Mouse (Mus musculus) spleen, adult 2 months (tissue): ENCODE data around the gene Gli2. TPM values are rescaled to one million over a fixed set of nuclear protein-coding genes. Genes with fewer than 3 reads are reported as not detected.

ENCODE experiments used
- DNase-seq, 2 experiments: peaks; one replicate each; pipeline versions ENCODE4 v3.0.0 to v3.0.0-alpha.2; 2012 to 2021; ENCODE audit warnings: low spot score in 2 of 2, low read depth in 1 of 2
- H3K27ac ChIP-seq: fragments of 200-500 bp; 2 replicates; pipeline ENCODE4 v1.5.1; 2012; ENCODE audit warnings: low read length, inconsistent platforms; ENCODE audit not compliant: insufficient read depth
- H3K27me3 ChIP-seq: fragments of 200-500 bp; 2 replicates; pipeline ENCODE4 v1.6.1; 2012; ENCODE audit warnings: mild to moderate bottlenecking, moderate library complexity, low read length, inconsistent platforms; ENCODE audit not compliant: control insufficient read depth, insufficient read depth
- H3K36me3 ChIP-seq: fragments of 200-500 bp; 2 replicates; pipeline ENCODE4 v1.6.1; 2012; ENCODE audit warnings: mild to moderate bottlenecking, low read length, inconsistent platforms; ENCODE audit not compliant: control insufficient read depth, insufficient read depth
- H3K4me1 ChIP-seq: fragments of 200-500 bp; 2 replicates; pipeline ENCODE4 v1.6.1; 2011; ENCODE audit warnings: inconsistent platforms; ENCODE audit not compliant: control insufficient read depth, insufficient read depth, insufficient read length
- H3K4me3 ChIP-seq: fragments of 200-500 bp; 2 replicates; pipeline ENCODE4 v1.5.1; 2011; ENCODE audit warnings: mild to moderate bottlenecking, inconsistent platforms; ENCODE audit not compliant: insufficient read depth, insufficient read length; ENCODE audit errors: extremely low read depth
- CTCF ChIP-seq: fragments of 200-500 bp; IDR thresholded peaks from 2 replicates; pipeline ENCODE4 v1.5.1; 2011; ENCODE audit warnings: mild to moderate bottlenecking, inconsistent platforms; ENCODE audit not compliant: insufficient read depth, insufficient read length, insufficient replicate concordance; ENCODE audit errors: extremely low read depth
- POLR2A ChIP-seq: fragments of 200-500 bp; IDR thresholded peaks from 2 replicates; pipeline ENCODE4 v1.6.1; 2011; ENCODE audit warnings: low read depth, low read length, inconsistent platforms
- WGBS: fragments of 180-500 bp; shearing (Covaris S2); methylation state at CpG from one replicate; pipeline ENCODE4 v1.1.7; 2018; 5-methylcytosine and 5-hydroxymethylcytosine counted together
- polyA plus RNA-seq: library from polyadenylated mRNA; depleted of rRNA; stranded (reverse); fragments of >200 nt; gene quantifications from 2 replicates; pipeline ENCODE4 v1.2.3, GENCODE M21; 2012

Gli2 gene
- polyA plus RNA-seq, 1 experiment, result 1.2 TPM

DNA sequence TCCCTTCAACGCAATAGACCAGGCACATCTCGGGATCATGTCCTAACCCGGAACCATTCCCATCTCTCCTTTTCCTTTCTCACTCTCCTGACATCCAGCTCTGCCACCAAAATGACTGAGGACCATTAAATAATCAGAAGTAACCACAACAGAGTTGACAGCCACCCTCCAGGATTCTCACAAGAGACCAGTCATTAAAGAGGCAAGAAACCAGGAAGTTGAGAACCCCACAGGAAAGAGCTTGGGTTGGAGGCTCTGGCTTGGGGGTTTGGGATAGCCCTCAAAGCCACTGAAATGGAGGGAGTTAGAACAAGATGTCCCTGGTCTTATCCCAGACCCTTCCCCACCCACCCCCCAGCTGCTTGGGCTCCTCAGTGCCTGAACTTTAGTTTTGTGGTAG lies 265.9 kb downstream of the Gli2 start:
- TF ChIP-seq POLR2A, result no peak
- TF ChIP-seq CTCF, result no peak
- Histone ChIP-seq H3K4me1 (no peaks in the 10 kb centered on the region), H3K27ac (no peak overlapping the region), H3K27me3 (no peaks in the 10 kb centered on the region), H3K4me3 (no peak overlapping the region), H3K36me3 (no peaks in the 10 kb centered on the region)
- 36% methylated on average over 3 of the region's 3 CpGs for WGBS
- DNase-seq, result no peak
